Mouse (Mus musculus) ES-Bruce4 (cell line): Measurements from ENCODE around the gene Map2k1.

Source experiments
- CTCF ChIP-seq: IDR thresholded peaks from one replicate; pipeline ENCODE4 v1.8.1; 2011; ENCODE audit warnings: low read depth, low read length
- EP300 ChIP-seq: IDR thresholded peaks from 2 replicates; pipeline ENCODE4 v1.6.1; 2011; ENCODE audit warnings: low read depth, low read length; ENCODE audit not compliant: insufficient read depth
- POLR2A ChIP-seq: IDR thresholded peaks from one replicate; pipeline ENCODE4 v1.8.1; 2011; ENCODE audit warnings: low read length; ENCODE audit not compliant: insufficient read depth

GRCm38 (mm10) chr9:64259906-64260305 lies 6.5 kb upstream of the Map2k1 start:
- no peak for TF ChIP-seq CTCF
- TF ChIP-seq POLR2A, result no peak
- no peak for TF ChIP-seq EP300
